Mouse (Mus musculus) cerebellum, adult 18-20 months (tissue): Measurements from ENCODE around the gene Epsti1.
A peak's percentile ranks its signal among the peaks of the same experiment; 100 is the strongest.

Experiments used
- DNase-seq, 2 experiments: peaks; one replicate each; pipeline ENCODE4 v3.0.0; 2021

Gene Epsti1

DNA sequence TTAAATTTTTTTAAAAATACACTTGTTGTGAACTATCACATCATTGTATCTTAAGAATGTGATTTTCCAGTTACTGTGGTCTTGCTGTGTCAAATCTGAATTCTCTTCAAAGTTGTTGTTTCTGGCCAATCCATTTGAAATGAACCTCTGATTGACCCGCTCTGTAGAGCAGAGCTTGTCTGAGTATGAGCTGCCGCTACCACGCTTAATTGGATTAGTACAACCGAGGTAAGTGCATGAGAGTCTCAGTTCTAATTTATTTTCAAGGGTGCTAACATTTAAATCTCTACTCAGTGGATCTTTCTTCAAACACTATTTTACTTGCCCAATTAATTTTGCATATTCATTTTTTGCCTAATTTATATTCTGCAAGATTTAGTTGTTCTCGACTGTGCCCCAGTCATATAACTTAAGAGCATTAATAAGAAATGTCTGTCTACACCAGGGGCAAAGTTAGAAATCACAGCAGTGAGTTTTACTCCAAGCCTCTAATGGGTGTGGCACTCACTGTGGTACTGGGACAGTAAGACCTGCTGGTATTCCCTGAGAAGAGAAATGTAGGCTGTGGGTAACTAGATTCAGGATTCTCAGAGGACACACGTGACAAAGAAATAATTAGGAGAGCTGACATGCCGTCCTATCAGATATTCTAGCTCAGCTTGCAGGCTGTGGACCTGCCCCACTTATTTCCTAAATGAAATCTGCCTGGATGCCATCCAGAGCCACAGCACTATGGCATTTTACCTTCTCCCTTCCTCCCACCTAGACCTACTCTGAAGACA is 111.7 kb downstream of the Epsti1 start:
- no peak for DNase-seq

DNA sequence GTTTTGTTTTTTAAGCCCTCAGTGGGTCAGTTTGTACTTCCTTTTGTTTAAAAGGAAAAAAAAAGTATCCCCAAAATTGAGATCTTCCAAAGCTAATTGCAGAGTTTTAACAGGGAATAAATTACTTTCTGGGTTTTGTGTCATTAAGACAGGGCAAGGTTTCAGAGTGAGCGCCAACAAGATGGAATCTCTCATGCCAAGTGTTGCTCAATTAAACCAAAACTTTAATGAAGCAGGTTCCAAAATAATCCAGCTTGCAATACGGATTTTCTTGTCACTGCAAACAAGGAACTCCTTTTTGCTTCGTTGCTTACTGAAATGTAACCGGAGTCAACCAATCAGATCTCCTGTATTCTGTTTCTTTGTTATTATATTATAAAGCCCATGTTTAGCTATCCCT is 112.4 kb downstream of the Epsti1 start:
- no peak for DNase-seq

DNA sequence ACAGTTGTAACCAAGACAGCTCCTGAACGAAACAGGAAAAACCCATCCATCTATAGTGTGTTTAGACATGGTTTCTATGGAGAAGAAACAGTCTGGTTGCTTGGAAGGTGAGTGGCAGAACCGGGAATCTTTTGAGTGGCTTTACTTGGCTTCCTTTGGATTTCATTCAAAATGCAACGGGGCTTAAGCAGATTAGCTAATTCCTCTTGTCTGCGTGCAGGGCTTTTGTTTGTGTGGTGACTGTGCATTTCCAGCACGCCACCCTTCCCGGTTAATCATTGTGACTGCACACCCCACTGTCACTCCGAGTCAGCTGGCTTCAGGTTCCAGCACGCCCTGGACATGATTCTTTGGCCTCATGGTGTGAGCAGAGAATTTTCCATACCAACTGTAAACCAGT is 115.9 kb downstream of the Epsti1 start:
- DNase-seq, result no peak

- DNase-seq, result peak in 1 of 2 experiments; percentile 9
Measured at GRCm38 (mm10) chr14:78038876-78039275, 134.8 kb downstream of the Epsti1 start.

DNA sequence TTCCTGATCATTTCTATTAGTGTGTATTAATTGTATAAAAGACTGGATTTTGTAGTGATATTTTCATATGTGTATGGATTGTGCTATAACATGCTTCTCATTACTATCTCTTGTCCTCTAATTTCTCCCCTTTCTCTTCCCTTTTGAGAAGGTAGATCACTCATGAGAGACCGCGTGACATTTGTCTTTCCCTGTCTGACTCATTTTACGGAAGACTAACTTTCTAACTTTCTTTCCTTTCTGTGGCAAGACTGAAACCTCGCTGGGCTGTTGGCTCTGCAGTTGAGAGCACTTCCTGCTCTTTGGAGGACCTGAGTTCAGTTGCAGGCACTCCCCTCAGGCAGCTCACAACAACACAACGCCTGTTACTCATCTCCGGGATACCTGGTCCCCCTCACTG is 136.6 kb downstream of the Epsti1 start:
- DNase-seq, result no peak

GRCm38 (mm10) chr14:78041886-78042526 is 138.0 kb downstream of the Epsti1 start:
- DNase-seq, result no peak

- DNase-seq, result no peak
Measured at GRCm38 (mm10) chr14:78043079-78043478, 139.0 kb downstream of the Epsti1 start.

DNA sequence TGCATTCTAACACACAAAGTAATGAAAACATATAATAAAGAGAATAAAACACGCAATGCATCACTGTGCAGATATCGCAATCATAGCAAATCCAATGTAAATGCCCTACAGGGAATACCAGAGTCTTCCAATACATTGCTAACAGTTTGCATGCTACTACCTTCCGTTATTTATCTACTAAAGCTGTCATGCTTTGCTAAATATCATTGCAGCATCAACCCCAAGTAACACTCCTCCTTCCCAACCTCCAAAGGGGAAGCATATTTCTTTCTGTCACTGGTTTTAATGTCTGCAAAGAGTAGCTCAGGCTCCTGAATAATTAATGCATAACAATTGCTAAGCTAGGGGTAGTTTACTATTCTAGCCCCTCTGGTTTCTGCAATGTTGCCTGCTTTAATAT is 144.2 kb downstream of the Epsti1 start:
- no peak for DNase-seq

DNA sequence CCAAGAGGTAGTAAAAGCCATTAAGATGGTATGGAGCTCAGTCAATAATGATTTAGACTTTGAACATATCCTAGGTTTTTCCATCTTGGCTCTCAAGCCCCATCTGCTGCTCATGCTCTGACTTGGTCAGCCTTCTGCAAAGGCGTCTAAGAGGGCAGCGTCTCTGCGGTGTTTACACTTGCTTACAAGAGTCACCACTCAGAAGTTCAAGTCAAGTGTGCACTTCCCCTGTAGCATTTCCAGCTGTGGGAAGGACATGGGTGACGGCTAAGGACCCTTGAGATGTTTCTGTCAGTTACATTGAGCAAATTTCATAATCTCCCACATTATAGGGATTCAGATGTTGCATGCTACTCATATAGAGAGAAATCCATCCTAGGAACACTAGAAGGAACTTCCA is 144.6 kb downstream of the Epsti1 start:
- no peak for DNase-seq
